Mouse (Mus musculus) hindbrain, embryonic 12.5 days (tissue): Measurements from ENCODE around the gene Galt. TPM values are rescaled to one million over a fixed set of nuclear protein-coding genes. Genes with fewer than 3 reads are reported as not detected.

Source experiments
- ATAC-seq: fragments of 200-750 bp; cut with Nextera tagmentation; 2 replicates; pipeline ENCODE4 v1.8.0; 2017; ENCODE audit warnings: moderate TSS enrichment; ENCODE audit not compliant: low FRiP score
- H3K27ac ChIP-seq: fragments of 300-500 bp; sonication (generic); 2 replicates; pipeline ENCODE4 v1.5.1; 2016; ENCODE audit warnings: mild to moderate bottlenecking
- H3K27me3 ChIP-seq: fragments of 300-500 bp; sonication (generic); 2 replicates; pipeline ENCODE4 v1.6.1; 2016; ENCODE audit warnings: mild to moderate bottlenecking
- H3K36me3 ChIP-seq: fragments of 300-500 bp; sonication (generic); 2 replicates; pipeline ENCODE4 v1.6.1; 2016; ENCODE audit warnings: mild to moderate bottlenecking
- H3K4me1 ChIP-seq: fragments of 300-500 bp; sonication (generic); 2 replicates; pipeline ENCODE4 v1.6.1; 2016
- H3K4me2 ChIP-seq: fragments of 300-500 bp; sonication (generic); replicated peaks from 2 replicates; pipeline ENCODE4 v1.6.1; 2016; ENCODE audit warnings: mild to moderate bottlenecking
- H3K4me3 ChIP-seq: fragments of 300-500 bp; sonication (generic); 2 replicates; pipeline ENCODE4 v1.5.1; 2016; ENCODE audit warnings: mild to moderate bottlenecking
- H3K9ac ChIP-seq: fragments of 300-500 bp; sonication (generic); 2 replicates; pipeline ENCODE4 v1.6.1; 2016; ENCODE audit warnings: mild to moderate bottlenecking, moderate library complexity
- H3K9me3 ChIP-seq: fragments of 300-500 bp; sonication (generic); replicated peaks from 2 replicates; pipeline ENCODE4 v1.6.1; 2016; ENCODE audit warnings: mild to moderate bottlenecking
- WGBS: fragments of 180-500 bp; shearing (Covaris S2); methylation state at CpG from one replicate; pipeline ENCODE4 v1.1.7; 2016; 5-methylcytosine and 5-hydroxymethylcytosine counted together
- polyA plus RNA-seq: library from polyadenylated mRNA; unstranded; fragments of >200 nt; fragmentation: Nextera tagmentation; extraction: Ambion mirVana; gene quantifications from 2 replicates; pipeline ENCODE4 v1.2.1, GENCODE M21; 2016

Gene Galt
- 31.0 and 33.4 TPM in 2 replicates for polyA plus RNA-seq

- peak within 1 kb of the TSS; percentile 78 for H3K9ac ChIP-seq
- no peaks in the 10 kb centered on the region for H3K9me3 ChIP-seq
- peak within 1 kb of the TSS; percentile 71 for H3K4me3 ChIP-seq
- H3K4me1 ChIP-seq = peaks cover 13% of the 10 kb centered on the region
- peak within 1 kb of the TSS; percentile 91 for H3K4me2 ChIP-seq
- H3K36me3 ChIP-seq = 0 out of 2 replicates have a peak, but pooled peaks cover 3% of the 10 kb centered on the region
- ATAC-seq = peak; percentile 59
- no peaks in the 10 kb centered on the region for H3K27me3 ChIP-seq
- peak within 1 kb of the TSS; percentile 78 for H3K27ac ChIP-seq
- 14% methylated on average over 14 of the region's 14 CpGs for WGBS
Measured at GRCm38 (mm10) chr4:41754797-41755337, at the start of gene Galt. TSS of gene Galt (plus strand) at chr4:41755228.

- Histone ChIP-seq H3K27me3 (peaks cover 16% of the 10 kb centered on the region; the same call in 1 of the 2 replicates), H3K4me1 (peaks cover 34% of the 10 kb centered on the region), H3K36me3 (no peaks in the 10 kb centered on the region), H3K27ac (peak overlapping the region; percentile 24; the same call in 1 of the 2 replicates), H3K4me3 (no peak overlapping the region), H3K9me3 (no peaks in the 10 kb centered on the region), H3K9ac (no peak overlapping the region), H3K4me2 (peak overlapping the region; percentile 24)
- 59% methylated on average over 19 of the region's 19 CpGs for WGBS
- 0 out of 2 replicates have a peak, but pooled peaks have one; percentile 21 for ATAC-seq
Measured at GRCm38 (mm10) chr4:41705922-41706754, 48.9 kb upstream of the Galt start.

GRCm38 (mm10) chr4:41707011-41707535 lies 48.0 kb upstream of the Galt start:
- peaks cover 16% of the 10 kb centered on the region; the same call in 1 of the 2 replicates for H3K27me3 ChIP-seq
- H3K4me1 ChIP-seq = peaks cover 43% of the 10 kb centered on the region
- peak overlapping the region; percentile 31 for H3K4me2 ChIP-seq
- 3% methylated on average over 13 of the region's 13 CpGs for WGBS
- H3K27ac ChIP-seq = peak overlapping the region; percentile 66
- no peaks in the 10 kb centered on the region for H3K36me3 ChIP-seq
- H3K4me3 ChIP-seq = no peak overlapping the region
- no peaks in the 10 kb centered on the region for H3K9me3 ChIP-seq
- peak; percentile 86 for ATAC-seq
- H3K9ac ChIP-seq = no peak overlapping the region

- no peak overlapping the region for H3K9ac ChIP-seq
- no peaks in the 10 kb centered on the region for H3K36me3 ChIP-seq
- H3K27me3 ChIP-seq = peaks cover 16% of the 10 kb centered on the region; the same call in 1 of the 2 replicates
- H3K4me1 ChIP-seq = peaks cover 51% of the 10 kb centered on the region
- H3K27ac ChIP-seq = no peak overlapping the region
- H3K9me3 ChIP-seq = no peaks in the 10 kb centered on the region
- H3K4me2 ChIP-seq = no peak overlapping the region
- 43% methylated on average over 8 of the region's 8 CpGs for WGBS
- ATAC-seq = no peak
- H3K4me3 ChIP-seq = no peak overlapping the region
Measured at GRCm38 (mm10) chr4:41708192-41708745, 46.8 kb upstream of the Galt start.

GRCm38 (mm10) chr4:41710229-41710628 lies 44.8 kb upstream of the Galt start:
- H3K27ac ChIP-seq = no peak overlapping the region
- no peak overlapping the region for H3K9ac ChIP-seq
- H3K9me3 ChIP-seq = no peaks in the 10 kb centered on the region
- H3K4me3 ChIP-seq = no peak overlapping the region
- 71% methylated on average over 4 of the region's 4 CpGs for WGBS
- peaks cover 6% of the 10 kb centered on the region; the same call in 1 of the 2 replicates for H3K27me3 ChIP-seq
- ATAC-seq = no peak
- H3K4me2 ChIP-seq = no peak overlapping the region
- H3K4me1 ChIP-seq = peaks cover 46% of the 10 kb centered on the region
- H3K36me3 ChIP-seq = no peaks in the 10 kb centered on the region

- Histone ChIP-seq H3K9me3 (no peaks in the 10 kb centered on the region), H3K4me3 (peak overlapping the region; percentile 77), H3K36me3 (peaks cover 7% of the 10 kb centered on the region), H3K9ac (peak overlapping the region; percentile 80), H3K4me2 (peak overlapping the region; percentile 84), H3K27ac (no peak overlapping the region), H3K4me1 (peaks cover 42% of the 10 kb centered on the region), H3K27me3 (no peaks in the 10 kb centered on the region)
- ATAC-seq = no peak
- 80% methylated on average over 16 of the region's 16 CpGs for WGBS
Measured at GRCm38 (mm10) chr4:41711705-41712375, 43.2 kb upstream of the Galt start.

GRCm38 (mm10) chr4:41712421-41713196 lies 42.4 kb upstream of the Galt start:
- no peak for ATAC-seq
- WGBS = 49% methylated on average over 31 of the region's 31 CpGs
- peak overlapping the region; percentile 82; the same call in 1 of the 2 replicates for H3K27ac ChIP-seq
- peaks cover 34% of the 10 kb centered on the region for H3K4me1 ChIP-seq
- no peaks in the 10 kb centered on the region for H3K27me3 ChIP-seq
- H3K4me2 ChIP-seq = peak overlapping the region; percentile 84
- H3K9ac ChIP-seq = peak overlapping the region; percentile 80
- no peaks in the 10 kb centered on the region for H3K9me3 ChIP-seq
- H3K36me3 ChIP-seq = peaks cover 15% of the 10 kb centered on the region
- peak overlapping the region; percentile 77 for H3K4me3 ChIP-seq

- peak within 1 kb of the TSS; percentile 77 for H3K4me3 ChIP-seq
- H3K4me1 ChIP-seq = peaks cover 28% of the 10 kb centered on the region
- peak; percentile 64 for ATAC-seq
- peak within 1 kb of the TSS; percentile 82 for H3K27ac ChIP-seq
- H3K9ac ChIP-seq = peak within 1 kb of the TSS; percentile 80
- H3K27me3 ChIP-seq = no peaks in the 10 kb centered on the region
- WGBS = under 1% methylated on average over 61 of the region's 61 CpGs
- no peaks in the 10 kb centered on the region for H3K9me3 ChIP-seq
- peak within 1 kb of the TSS; percentile 84 for H3K4me2 ChIP-seq
- peaks cover 22% of the 10 kb centered on the region for H3K36me3 ChIP-seq
Measured at GRCm38 (mm10) chr4:41713197-41714067, 41.6 kb upstream of the Galt start, which contains the start of gene Rpp25l. TSS of gene Rpp25l (minus strand) at chr4:41713534.

- peak overlapping the region; percentile 77 for H3K4me3 ChIP-seq
Measured at GRCm38 (mm10) chr4:41714276-41714675, 40.8 kb upstream of the Galt start.

GRCm38 (mm10) chr4:41715082-41715481 lies 39.9 kb upstream of the Galt start:
- peaks cover 28% of the 10 kb centered on the region for H3K4me1 ChIP-seq
- H3K4me3 ChIP-seq = no peak overlapping the region
- peaks cover 36% of the 10 kb centered on the region for H3K36me3 ChIP-seq
- H3K9me3 ChIP-seq = no peaks in the 10 kb centered on the region
- WGBS = 81% methylated on average over 8 of the region's 8 CpGs
- no peak overlapping the region for H3K4me2 ChIP-seq
- no peaks in the 10 kb centered on the region for H3K27me3 ChIP-seq
- ATAC-seq = no peak
- H3K9ac ChIP-seq = no peak overlapping the region
- H3K27ac ChIP-seq = no peak overlapping the region

More at GRCm38 (mm10) chr4:41714276-41714675, 40.8 kb upstream of the Galt start:
- no peaks in the 10 kb centered on the region for H3K27me3 ChIP-seq
- no peaks in the 10 kb centered on the region for H3K9me3 ChIP-seq
- peak overlapping the region; percentile 84 for H3K4me2 ChIP-seq
- no peak for ATAC-seq
- no peak overlapping the region for H3K27ac ChIP-seq
- H3K4me1 ChIP-seq = peaks cover 28% of the 10 kb centered on the region
- peaks cover 31% of the 10 kb centered on the region for H3K36me3 ChIP-seq
- 17% methylated on average over 8 of the region's 8 CpGs for WGBS
- H3K9ac ChIP-seq = no peak overlapping the region
